Mouse (Mus musculus) kidney, postnatal 4 days (tissue): Measurements from ENCODE around the gene Tbc1d16.

Experiments
- DNase-seq, 2 experiments: peaks; one replicate each; pipeline ENCODE4 v3.0.0; 2021; ENCODE audit warnings: mixed read lengths in 2 of 2

Tbc1d16 gene

DNA sequence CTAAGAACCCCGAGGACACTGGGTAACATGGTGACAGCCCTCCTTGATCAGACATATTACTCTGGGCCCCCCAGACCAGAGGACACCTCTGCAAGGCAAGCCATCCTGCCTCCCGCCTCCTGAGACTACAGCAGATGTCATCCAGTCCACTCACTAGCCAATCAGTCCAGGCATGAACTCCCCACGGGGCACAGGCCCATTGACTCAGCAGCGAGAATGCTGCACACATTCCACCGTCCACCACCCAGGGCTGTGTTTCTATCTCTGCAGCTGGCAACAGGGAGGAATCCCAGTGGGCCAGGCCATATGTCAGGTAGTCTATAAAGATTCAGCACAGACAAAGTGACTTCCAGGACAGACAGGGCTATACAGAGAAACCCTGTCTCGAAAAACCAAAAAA lies 20.3 kb downstream of the Tbc1d16 start:
- no peak for DNase-seq

- DNase-seq: peak; percentile 82 to 84
These were observed 21.7 kb downstream of the Tbc1d16 start for GRCm38 (mm10) chr11:119206562-119206961.

DNA sequence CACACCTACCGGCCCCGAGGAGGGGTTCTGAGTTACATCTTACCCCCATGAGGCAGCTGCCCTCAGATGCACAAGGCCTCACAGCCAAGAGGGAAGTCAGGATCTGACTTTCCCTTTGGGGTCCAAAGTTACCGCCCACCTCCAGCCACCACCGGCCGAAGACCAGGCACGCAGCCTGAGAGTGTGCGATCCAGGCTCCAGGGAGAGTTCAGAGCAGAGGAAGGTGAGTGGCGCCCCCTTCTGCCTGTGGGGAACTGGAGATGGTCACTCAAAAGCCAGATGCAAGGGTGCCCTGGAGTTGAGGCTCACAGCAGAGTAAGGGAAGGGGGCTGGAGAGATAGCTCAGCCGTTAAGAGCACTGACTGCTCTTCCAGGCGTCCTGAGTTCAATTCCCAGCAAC lies 22.6 kb downstream of the Tbc1d16 start:
- DNase-seq: no peak

GRCm38 (mm10) chr11:119203423-119203822 lies 24.9 kb downstream of the Tbc1d16 start:
- peak; percentile 53 to 58 for DNase-seq

- DNase-seq: no peak
These were observed 29.1 kb downstream of the Tbc1d16 start for GRCm38 (mm10) chr11:119199233-119199601.

DNA sequence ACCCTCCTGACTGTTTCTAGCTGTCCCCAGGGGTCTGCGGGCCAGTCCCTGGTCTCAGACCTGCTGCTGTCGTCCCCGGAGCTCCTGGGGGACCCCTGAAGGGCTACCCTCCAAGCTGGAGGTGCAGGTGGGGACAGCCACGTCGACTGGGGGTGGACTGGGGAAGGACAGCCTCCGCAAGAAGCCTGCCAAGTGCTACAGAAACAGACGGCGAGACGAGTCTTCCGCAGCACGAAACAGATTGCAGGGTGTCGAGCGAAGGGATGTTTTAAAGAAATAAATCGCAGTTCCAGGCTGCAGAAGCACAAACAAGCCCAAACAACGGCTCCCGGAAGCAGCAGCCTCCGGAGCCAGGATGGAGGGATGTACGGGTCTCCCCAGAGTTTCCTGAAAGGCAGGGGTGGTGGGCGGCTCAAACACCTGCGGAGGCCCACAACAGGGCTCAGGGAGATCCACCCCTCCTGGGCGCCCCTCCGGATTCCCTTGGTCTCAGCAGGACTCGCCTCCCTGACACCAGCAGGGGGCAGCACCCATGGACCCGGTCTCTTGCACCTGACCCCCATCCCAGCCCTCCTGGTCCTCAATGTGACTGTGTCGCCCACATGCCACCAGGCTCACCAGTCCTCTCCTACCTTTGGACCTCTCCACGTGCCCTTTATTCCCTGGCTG lies 29.6 kb downstream of the Tbc1d16 start:
- peak; percentile 62 to 67 for DNase-seq

- DNase-seq: no peak
These were observed 30.4 kb downstream of the Tbc1d16 start for GRCm38 (mm10) chr11:119197618-119198563.

GRCm38 (mm10) chr11:119192605-119193004 lies 35.7 kb downstream of the Tbc1d16 start:
- no peak for DNase-seq

DNA sequence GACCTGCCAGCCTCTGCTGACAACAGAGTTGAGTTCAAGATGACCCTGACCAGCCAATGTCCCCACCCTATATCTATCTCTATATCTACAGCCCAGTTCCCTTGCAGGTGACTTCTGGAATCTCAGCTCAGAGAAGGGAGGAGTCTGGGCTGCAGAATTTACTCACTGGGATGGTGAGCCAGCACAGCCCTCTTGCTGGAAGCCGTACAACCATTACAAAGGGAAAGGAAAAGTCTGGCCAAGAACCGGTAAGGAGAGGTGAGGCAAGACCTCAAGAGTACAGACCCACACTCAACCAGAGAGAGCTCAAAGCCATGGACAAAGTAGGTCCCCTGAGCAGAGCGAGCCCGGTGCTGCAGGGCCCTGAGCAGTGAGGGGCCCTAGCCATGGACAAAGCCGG lies 36.1 kb downstream of the Tbc1d16 start:
- DNase-seq: no peak

- no peak for DNase-seq
These were observed 36.7 kb downstream of the Tbc1d16 start for GRCm38 (mm10) chr11:119191606-119192081.

DNA sequence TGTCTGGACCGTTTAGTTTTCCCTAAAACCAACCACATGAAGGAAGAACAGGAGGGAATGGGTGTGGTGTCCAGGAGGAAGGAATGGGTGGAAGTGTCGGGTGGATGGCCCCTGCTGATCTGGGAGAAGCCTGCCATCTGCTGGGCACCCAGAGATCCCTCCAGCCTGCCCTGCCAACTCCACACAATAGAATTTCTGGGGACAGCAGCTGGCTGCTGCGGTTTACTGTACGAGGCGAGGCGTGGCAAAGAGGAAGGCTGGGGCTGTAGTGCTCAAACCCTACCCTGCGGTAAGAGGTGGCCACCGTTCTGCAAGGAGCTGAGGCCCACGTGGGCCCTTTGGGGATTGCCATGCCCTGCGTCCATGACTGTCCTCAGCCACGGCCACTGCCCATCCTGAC lies 37.8 kb downstream of the Tbc1d16 start:
- DNase-seq: peak; percentile 82 to 87

- no peak for DNase-seq
These were observed 39.0 kb downstream of the Tbc1d16 start for GRCm38 (mm10) chr11:119189319-119189718.

GRCm38 (mm10) chr11:119188389-119188788 lies 39.9 kb downstream of the Tbc1d16 start:
- DNase-seq: peak; percentile 46 to 55

- DNase-seq: no peak
These were observed 40.5 kb downstream of the Tbc1d16 start for GRCm38 (mm10) chr11:119187800-119188197.

- DNase-seq: peak; percentile 84 to 89
These were observed 41.1 kb downstream of the Tbc1d16 start for GRCm38 (mm10) chr11:119186989-119187799.

- no peak for DNase-seq
These were observed 41.9 kb downstream of the Tbc1d16 start for GRCm38 (mm10) chr11:119186381-119186780.

DNA sequence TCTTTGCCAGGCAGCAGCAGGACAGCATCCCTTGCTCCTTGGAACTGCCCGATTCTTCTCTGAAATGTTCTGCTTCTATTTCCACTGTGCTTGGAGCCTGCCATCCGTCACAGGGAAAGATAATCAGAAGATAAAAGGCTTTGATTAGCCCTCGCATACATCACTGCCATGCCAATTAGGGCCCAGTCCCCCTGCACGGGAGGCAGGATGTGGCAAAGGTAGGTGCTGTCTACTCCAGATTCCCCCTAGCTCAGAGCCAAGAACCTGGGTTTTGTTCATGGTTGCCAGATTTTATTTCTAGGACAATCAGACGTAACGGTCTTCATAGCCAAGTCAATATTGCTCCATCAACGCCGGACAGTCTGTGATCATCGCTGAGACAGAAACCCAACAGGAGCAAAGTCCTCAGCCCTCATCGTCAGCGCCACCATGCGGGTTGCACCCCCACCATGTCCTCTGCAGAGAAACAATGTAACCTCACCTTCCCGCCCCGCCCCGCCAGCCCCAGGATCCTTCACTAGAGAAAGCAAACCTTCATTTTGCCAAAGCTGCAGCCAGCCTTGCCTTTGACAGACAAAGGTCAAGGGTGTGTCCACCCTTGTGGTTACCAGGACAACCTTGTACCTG lies 44.5 kb downstream of the Tbc1d16 start:
- peak in 1 of 2 experiments; percentile 44 for DNase-seq

GRCm38 (mm10) chr11:119181861-119182395 lies 46.4 kb downstream of the Tbc1d16 start:
- no peak for DNase-seq

DNA sequence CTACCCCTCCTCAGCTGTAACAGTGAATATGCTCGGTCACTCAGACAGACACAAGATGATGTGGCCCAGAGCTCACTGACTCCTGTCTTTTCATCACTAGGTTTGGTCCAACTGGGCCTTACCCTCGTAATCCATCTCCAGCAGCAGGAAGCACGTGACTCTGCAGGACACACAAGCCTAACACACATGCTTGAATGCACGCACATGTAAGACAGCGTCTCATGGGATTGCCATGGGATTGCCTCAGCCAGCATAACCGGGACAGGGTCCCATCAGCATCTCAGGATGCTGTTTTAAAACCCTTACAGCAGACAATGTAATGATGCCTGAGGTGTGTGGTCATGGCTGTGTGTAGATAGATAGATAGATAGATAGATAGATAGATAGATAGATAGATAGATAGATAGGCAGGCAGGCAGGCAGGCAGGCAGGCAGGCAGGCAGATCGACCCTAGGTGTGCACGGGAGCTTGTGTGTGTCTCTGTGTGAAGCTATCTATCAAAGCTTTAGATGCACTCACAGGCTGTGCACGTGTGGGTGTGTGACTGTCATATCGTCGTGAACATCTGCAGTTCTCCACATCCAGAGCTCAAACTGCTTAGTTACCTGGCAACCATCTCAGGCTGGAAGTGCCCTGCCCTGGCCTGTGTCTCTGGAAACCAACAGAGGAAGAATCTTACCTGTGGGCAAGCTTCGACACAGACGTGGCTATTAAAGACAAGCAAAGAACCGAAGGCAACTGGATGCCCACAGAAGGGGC lies 47.3 kb downstream of the Tbc1d16 start:
- DNase-seq: no peak

DNA sequence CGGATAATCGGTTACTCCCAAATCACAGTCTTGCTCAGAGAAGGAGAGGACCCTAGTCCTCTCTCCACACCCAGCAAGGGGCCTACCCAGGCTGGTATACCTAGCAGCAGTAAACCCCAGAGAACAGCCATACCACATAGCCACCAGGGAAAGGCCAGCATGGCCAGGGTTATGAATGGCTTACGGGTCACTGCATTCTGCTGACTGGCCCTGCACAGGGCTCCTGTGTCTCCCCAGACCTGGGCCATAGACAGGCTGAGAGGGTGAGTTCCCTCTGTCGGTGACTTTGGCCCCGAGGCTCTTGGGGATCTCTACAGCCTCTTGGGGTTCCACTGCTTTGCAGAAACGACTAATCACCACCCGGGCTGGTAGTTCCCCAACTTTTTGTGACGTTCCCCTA lies 50.0 kb downstream of the Tbc1d16 start:
- DNase-seq: peak; percentile 27 to 48
